Mouse (Mus musculus): Measurements from ENCODE around the gene Atxn7l1. TPM values are rescaled to one million over a fixed set of nuclear protein-coding genes. Genes with fewer than 3 reads are reported as not detected.

Gene Atxn7l1
- total RNA-seq, 1 experiment from 2014 or later: 29.1 TPM

Other genes starting within 250 kb of the Atxn7l1 start
- gene Sypl, start 193.8 kb upstream of the Atxn7l1 start, total RNA-seq (2017): 83.2 and 85.5 TPM in 2 replicates
- not detected in 2 replicates for gene Cdhr3, start 54.8 kb upstream of the Atxn7l1 start, total RNA-seq (2017)
- not detected in 2 replicates for gene Efcab10, start 247.2 kb downstream of the Atxn7l1 start, total RNA-seq (2017)

Measured in hematopoietic stem cell, adult 5-6 weeks (primary cell).